Mouse (Mus musculus) thymus, adult 2 months (tissue): ENCODE measurements around the gene Hoxc6. TPM values are rescaled to one million over a fixed set of nuclear protein-coding genes. Genes with fewer than 3 reads are reported as not detected.
A peak's percentile ranks its signal among the peaks of the same experiment; 100 is the strongest.

Experiments used
- DNase-seq: peaks from one replicate; pipeline ENCODE4 v3.0.0; 2021
- H3K27ac ChIP-seq: fragments of 200-500 bp; 2 replicates; pipeline ENCODE4 v1.5.1; 2012; ENCODE audit warnings: low read length, control low read depth; ENCODE audit not compliant: control insufficient read depth, insufficient read depth
- H3K27me3 ChIP-seq: fragments of 200-500 bp; 2 replicates; pipeline ENCODE4 v1.6.1; 2012; ENCODE audit warnings: mild to moderate bottlenecking, low read length, moderate library complexity, mixed read lengths; ENCODE audit not compliant: control insufficient read depth, insufficient read depth
- H3K36me3 ChIP-seq: fragments of 200-500 bp; 2 replicates; pipeline ENCODE4 v1.6.1; 2012; ENCODE audit warnings: mild to moderate bottlenecking, low read length, moderate library complexity; ENCODE audit not compliant: control insufficient read depth, insufficient read depth
- H3K4me1 ChIP-seq: fragments of 200-500 bp; replicated peaks from 2 replicates; pipeline ENCODE4 v1.6.1; 2012; ENCODE audit warnings: low read length; ENCODE audit not compliant: control insufficient read depth, insufficient read depth
- H3K4me3 ChIP-seq: fragments of 200-500 bp; 2 replicates; pipeline ENCODE4 v1.5.1; 2012; ENCODE audit warnings: mild to moderate bottlenecking, low read length, control low read depth, moderate library complexity; ENCODE audit not compliant: control insufficient read depth, insufficient read depth
- CTCF ChIP-seq: fragments of 200-500 bp; IDR thresholded peaks from 2 replicates; pipeline ENCODE4 v1.5.1; 2012; ENCODE audit warnings: mild to moderate bottlenecking, control low read depth, low read length, moderate library complexity, borderline replicate concordance; ENCODE audit not compliant: control insufficient read depth, poor library complexity, insufficient read depth; ENCODE audit errors: extremely low read depth
- POLR2A ChIP-seq: fragments of 200-500 bp; IDR thresholded peaks from 2 replicates; pipeline ENCODE4 v1.6.1; 2012; ENCODE audit warnings: mild to moderate bottlenecking, low read length, control low read depth, moderate library complexity; ENCODE audit not compliant: control insufficient read depth, poor library complexity, insufficient read depth; ENCODE audit errors: extremely low read depth
- WGBS: fragments of 180-500 bp; shearing (Covaris S2); methylation state at CpG from one replicate; pipeline ENCODE4 v1.1.7; 2018; 5-methylcytosine and 5-hydroxymethylcytosine counted together
- polyA plus RNA-seq: library from polyadenylated mRNA; depleted of rRNA; stranded (reverse); fragments of >200 nt; gene quantifications from 2 replicates; pipeline ENCODE4 v1.2.3, GENCODE M21; 2012

The Hoxc6 gene
- polyA plus RNA-seq, 1 experiment: 0.23 TPM

DNA sequence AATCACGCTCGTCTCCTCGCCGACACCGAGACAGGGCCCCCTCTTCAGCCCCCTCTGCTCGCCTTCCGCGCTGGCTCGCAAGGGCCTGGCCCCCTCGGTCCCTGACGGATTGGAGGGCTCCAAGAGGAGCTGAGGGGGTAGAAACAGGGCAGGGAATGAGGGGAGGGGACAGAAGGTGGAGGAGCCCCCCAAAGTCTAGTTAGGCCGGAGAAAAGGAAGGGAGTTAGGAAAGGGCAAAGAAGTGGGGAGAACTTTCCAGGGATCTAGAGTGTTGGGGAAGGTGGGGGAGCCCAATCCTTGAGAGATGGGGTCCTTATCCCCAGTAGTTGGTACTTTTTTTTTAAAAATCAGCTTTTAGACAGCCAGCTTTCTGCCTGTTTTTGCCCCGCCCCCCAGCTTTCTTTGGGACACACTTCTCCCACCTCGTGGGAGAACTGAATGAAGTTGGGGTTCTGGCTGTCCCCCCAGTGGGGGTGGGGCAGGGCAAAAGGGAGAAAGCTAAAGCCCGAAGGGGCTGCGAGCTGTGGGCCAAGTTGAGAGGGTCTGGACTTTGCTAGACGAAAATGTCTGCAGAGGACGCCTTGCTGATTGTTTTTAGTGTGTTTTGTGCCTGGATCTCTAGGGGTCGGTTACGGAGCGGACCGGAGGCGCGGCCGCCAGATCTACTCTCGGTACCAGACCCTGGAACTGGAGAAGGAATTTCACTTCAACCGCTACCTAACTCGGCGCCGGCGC lies 12.2 kb downstream of the Hoxc6 start:
- peaks cover 39% of the 10 kb centered on the region for H3K27me3 ChIP-seq
- TF ChIP-seq CTCF (no peak), POLR2A (no peak)
- no peak for DNase-seq
- H3K4me3 ChIP-seq: no peak overlapping the region
- H3K36me3 ChIP-seq: no peaks in the 10 kb centered on the region
- 16% methylated on average over 31 of the region's 31 CpGs for WGBS
- H3K4me1 ChIP-seq: no peaks in the 10 kb centered on the region
- H3K27ac ChIP-seq: no peak overlapping the region

DNA sequence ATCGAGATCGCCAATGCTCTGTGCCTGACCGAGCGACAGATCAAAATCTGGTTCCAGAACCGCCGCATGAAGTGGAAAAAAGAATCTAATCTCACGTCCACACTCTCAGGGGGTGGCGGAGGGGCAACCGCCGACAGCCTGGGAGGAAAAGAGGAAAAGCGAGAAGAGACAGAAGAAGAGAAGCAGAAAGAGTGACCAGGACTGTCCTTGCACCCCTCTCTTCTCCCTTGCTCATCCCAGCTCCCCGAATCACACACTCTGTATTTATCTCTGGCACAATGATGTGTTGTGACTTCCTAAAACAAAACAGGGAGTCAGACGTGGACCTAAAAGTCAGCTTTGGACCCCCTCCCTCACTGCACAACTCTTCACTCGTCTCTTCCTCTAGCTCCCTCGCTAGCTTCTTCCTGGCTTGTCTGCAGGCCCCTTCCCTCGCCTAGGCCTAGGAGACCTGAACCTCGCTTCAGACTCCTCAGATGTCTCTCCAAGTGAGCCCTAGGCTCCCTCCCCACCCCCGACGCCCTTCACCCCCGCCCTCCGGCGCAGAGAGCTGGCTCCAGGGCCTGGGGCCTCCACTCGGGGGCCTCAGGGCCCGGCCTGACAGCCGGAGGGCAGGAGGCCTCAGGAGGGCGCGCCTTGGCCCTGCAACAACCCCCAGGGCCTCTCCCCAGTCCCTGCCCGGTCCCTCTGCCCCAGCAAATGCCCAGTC lies 12.9 kb downstream of the Hoxc6 start:
- no peak overlapping the region for H3K4me3 ChIP-seq
- no peaks in the 10 kb centered on the region for H3K4me1 ChIP-seq
- no peak for TF ChIP-seq CTCF
- no peak for TF ChIP-seq POLR2A
- no peak for DNase-seq
- no peaks in the 10 kb centered on the region for H3K36me3 ChIP-seq
- no peak overlapping the region for H3K27ac ChIP-seq
- peaks cover 42% of the 10 kb centered on the region for H3K27me3 ChIP-seq
- 14% methylated on average over 28 of the region's 28 CpGs for WGBS

GRCm38 (mm10) chr15:103011928-103012486 lies 13.9 kb downstream of the Hoxc6 start:
- H3K4me3 ChIP-seq: no peak overlapping the region
- 19% methylated on average over 26 of the region's 26 CpGs for WGBS
- DNase-seq: no peak
- H3K36me3 ChIP-seq: no peaks in the 10 kb centered on the region
- peaks cover 40% of the 10 kb centered on the region for H3K27me3 ChIP-seq
- TF ChIP-seq POLR2A (no peak), CTCF (no peak)
- no peaks in the 10 kb centered on the region for H3K4me1 ChIP-seq
- no peak overlapping the region for H3K27ac ChIP-seq

GRCm38 (mm10) chr15:103013238-103013984 lies 15.4 kb downstream of the Hoxc6 start:
- TF ChIP-seq POLR2A (no peak), CTCF (peak; percentile 43; the same call in 1 of the 2 replicates)
- Histone ChIP-seq H3K36me3 (no peaks in the 10 kb centered on the region), H3K27ac (no peak overlapping the region), H3K27me3 (peaks cover 38% of the 10 kb centered on the region), H3K4me3 (no peak overlapping the region), H3K4me1 (no peaks in the 10 kb centered on the region)
- peak; percentile 16 for DNase-seq
- 7% methylated on average over 17 of the region's 17 CpGs for WGBS

GRCm38 (mm10) chr15:103014166-103015008 lies 16.3 kb downstream of the Hoxc6 start:
- peaks cover 37% of the 10 kb centered on the region for H3K27me3 ChIP-seq
- H3K4me1 ChIP-seq: no peaks in the 10 kb centered on the region
- TF ChIP-seq CTCF (no peak), POLR2A (no peak)
- no peak for DNase-seq
- 6% methylated on average over 57 of the region's 57 CpGs for WGBS
- no peak overlapping the region for H3K4me3 ChIP-seq
- H3K36me3 ChIP-seq: no peaks in the 10 kb centered on the region
- H3K27ac ChIP-seq: no peak overlapping the region
